Mouse (Mus musculus): ENCODE measurements around the gene Rraga.

DNA sequence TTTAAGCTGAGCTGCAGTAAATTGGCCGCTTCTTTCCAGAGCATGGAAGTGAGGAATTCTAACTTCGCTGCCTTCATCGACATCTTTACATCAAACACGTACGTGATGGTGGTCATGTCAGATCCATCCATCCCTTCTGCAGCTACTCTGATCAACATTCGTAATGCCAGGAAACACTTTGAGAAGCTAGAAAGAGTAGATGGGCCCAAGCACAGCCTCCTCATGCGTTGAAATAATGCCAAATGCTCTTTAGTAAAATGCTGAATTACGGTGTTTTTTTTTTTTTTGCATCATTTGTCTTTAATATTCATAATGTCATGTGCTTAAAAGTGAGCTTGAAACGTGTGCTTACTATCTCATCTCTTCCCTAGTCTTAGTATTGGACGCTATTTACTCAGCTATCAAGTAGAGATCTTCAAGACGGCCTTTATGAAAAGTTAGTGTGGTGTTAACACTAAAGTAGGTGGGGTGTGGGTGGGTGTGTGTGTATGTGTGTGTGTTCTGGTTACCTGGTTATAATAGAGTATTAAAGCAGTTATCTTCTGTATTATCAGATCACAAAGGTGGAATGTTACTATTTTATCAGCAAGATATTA is 1.3 kb downstream of the Rraga start:
- TF ChIP-seq CTCF (IDR thresholded peaks at IDR 0.05; ENCODE audit: low read depth, low read length) (no peak), POLR2A (IDR thresholded peaks at IDR 0.05; ENCODE audit: borderline replicate concordance, low read depth, low read length) (no peak)
